Mouse (Mus musculus) megakaryocyte progenitor cell, adult 5-6 weeks (primary cell): ENCODE measurements around the gene Abca4. TPM values are rescaled to one million over a fixed set of nuclear protein-coding genes. Genes with fewer than 3 reads are reported as not detected.
"Not testable (repeated sequence)": the region's sequence is repeated elsewhere in the genome, so short reads cannot be mapped to it uniquely, and the experiment has no call there.

Source experiments
- ATAC-seq: replicated peaks from 2 replicates; pipeline ENCODE4 v1.8.0; 2016; ENCODE audit warnings: mild to moderate bottlenecking, moderate TSS enrichment, inconsistent platforms; ENCODE audit not compliant: poor library complexity
- total RNA-seq, 2 experiments: library from RNA; stranded (forward) in 1 of 2; stranded (reverse) in 1 of 2; fragments of 157-497, 149-512 nt in 1 of 2; fragments of 200-1000 nt in 1 of 2; gene quantifications; 2 replicates each; pipeline versions ENCODE4 v1.2.3 to v1.2.4; 2015 to 2017

Gene Abca4
- total RNA-seq, 2 experiments from 2014 or later, result 0.12 to 0.17 TPM

DNA sequence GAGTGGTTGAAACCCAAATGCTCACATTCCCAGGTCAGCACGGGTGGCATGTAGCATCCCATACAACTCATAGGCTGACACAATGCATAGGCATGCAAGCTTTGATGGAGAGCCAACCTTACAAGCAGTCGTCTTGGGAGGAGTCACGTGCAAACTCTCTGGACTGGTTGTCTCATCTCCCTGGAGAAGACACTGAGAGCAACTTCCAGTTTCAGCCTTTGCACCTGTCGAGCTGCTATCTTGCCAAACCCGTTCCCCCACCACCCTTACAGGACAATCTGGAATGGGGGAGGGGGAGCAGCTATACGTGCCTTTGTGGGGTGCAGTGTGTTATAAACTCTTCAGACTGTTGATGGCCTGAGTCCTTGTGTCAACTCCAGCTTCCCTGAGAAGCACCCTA lies 4.9 kb downstream of the Abca4 start:
- no peak for ATAC-seq

DNA sequence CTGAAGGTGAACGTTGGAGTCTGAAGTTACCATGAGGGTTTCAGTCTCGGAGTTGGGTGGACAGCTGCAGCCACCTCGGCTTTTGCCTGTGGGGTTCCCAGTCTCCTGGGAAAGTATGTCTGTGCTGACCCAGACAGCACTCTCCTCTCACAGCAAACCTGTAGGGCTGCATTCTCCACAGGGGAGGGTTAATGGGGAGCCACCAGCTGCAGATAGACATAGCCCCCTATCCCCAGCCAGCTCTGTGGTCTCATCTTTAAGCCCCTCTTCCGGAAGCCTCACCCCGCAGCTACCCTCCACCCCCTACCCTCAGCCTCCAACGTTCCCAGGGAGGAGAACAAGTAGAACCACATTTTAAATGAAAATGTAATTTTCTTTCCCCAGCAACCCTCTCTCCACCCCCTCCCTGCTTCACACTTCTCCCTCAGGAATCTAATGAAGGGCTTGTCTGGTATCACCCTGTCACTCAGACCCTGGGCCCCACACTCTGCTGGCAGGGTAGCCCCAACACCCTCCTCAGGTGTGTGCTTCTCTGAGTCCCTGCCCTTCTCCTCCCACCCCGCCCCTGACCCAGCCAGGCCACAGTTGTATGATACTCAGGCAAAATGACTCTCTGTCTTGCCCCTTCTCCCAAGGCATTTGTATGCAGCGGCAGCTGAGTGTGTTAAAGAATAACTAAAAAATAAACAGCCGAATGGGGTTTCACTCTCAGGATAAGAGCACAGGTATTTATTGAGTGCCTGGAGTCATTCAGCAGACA lies 14.4 kb downstream of the Abca4 start:
- no peak for ATAC-seq

- no peak for ATAC-seq
Observed at GRCm38 (mm10) chr3:122062586-122062985, 18.3 kb downstream of the Abca4 start.

- ATAC-seq, result no peak
Observed at GRCm38 (mm10) chr3:122064556-122065410, 20.5 kb downstream of the Abca4 start.

- no peak for ATAC-seq
Observed at GRCm38 (mm10) chr3:122071769-122072168, 27.5 kb downstream of the Abca4 start.

DNA sequence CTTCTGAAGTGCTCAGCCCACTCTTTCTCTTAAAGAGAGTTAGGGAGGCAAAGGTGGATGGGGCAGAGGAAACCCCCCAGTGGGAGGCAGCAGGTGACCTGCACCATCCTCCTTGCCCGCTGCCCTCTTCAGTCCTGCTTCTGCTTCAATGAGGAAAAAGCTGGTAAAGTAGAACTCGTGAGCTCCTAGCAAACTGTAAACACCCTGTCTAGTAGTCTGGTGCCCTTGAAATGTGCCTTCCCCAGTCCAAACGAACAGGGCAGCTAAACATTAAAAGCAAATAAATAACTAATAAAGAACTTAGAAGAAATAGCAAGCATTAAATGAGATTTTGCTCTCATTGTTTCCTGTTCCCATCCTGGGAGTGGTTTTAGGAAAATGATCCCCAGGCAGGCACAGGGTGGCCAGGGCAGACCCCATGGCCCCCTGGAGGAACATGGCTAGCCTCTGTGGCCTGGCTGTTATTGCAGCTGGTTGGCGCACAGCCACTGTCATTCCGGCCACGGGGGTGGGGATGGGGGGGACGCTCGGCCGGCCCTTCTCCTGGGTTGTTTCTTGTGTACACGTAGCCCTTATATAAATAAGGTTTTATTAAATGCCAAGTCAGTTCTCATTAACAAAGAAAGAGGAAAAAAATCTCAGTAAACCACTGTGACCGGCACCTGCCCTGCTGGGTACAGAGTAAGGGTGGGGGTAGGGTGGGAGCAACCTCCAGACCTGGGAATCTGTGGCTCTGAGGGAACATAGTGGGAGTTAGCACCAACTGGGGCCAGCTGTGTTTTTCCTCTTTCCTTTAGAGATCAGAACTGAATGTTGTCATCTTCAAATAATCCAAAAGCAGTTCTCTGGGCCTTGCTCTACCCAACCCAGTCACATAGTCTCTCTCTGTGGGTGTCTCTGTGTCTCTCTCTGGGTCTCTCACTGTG lies 28.7 kb downstream of the Abca4 start:
- ATAC-seq, result no peak

DNA sequence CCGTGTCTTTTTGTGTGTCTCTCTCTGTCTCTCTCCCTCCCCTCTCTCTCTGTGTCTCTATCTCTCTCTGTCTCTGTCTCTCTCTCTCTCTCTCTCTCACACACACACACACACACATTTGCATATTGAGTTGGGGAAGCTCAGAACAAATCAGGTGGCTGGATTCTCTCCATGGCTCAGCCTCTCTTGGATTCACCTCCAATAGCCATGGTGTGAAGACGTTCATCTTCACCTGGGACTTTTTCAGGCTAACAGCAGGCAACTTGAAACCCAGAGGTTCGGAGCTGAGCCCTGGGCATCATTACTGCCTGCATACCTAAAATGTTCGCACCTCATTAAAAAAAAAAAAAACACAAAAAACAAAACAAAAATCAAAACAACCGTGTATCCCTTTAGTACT lies 29.4 kb downstream of the Abca4 start:
- ATAC-seq, result no peak

- no peak for ATAC-seq
Observed at GRCm38 (mm10) chr3:122074334-122074733, 30.1 kb downstream of the Abca4 start.

GRCm38 (mm10) chr3:122078141-122078540 lies 33.9 kb downstream of the Abca4 start:
- ATAC-seq, result peak; percentile 55

GRCm38 (mm10) chr3:122079172-122079571 lies 34.9 kb downstream of the Abca4 start:
- no peak for ATAC-seq

DNA sequence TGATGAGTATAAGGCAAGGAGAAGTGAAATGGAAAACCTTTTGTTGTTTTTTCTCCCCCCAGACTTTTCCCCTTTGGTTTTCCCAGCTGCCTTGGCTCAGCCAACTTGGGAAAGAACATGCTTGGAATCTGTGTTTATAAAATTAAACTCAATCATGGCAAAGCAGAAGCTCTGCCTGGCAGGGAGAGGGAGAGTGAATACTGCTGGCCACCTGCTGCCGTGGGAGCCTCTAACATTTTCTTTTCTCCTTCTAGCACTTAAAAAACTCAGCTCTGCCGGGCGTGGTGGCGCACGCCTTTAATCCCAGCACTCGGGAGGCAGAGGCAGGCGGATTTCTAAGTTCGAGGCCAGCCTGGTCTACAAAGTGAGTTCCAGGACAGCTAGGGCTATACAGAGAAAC lies 37.4 kb downstream of the Abca4 start:
- ATAC-seq, result not testable (repeated sequence)

- no peak for ATAC-seq
Observed at GRCm38 (mm10) chr3:122082338-122082737, 38.1 kb downstream of the Abca4 start.

DNA sequence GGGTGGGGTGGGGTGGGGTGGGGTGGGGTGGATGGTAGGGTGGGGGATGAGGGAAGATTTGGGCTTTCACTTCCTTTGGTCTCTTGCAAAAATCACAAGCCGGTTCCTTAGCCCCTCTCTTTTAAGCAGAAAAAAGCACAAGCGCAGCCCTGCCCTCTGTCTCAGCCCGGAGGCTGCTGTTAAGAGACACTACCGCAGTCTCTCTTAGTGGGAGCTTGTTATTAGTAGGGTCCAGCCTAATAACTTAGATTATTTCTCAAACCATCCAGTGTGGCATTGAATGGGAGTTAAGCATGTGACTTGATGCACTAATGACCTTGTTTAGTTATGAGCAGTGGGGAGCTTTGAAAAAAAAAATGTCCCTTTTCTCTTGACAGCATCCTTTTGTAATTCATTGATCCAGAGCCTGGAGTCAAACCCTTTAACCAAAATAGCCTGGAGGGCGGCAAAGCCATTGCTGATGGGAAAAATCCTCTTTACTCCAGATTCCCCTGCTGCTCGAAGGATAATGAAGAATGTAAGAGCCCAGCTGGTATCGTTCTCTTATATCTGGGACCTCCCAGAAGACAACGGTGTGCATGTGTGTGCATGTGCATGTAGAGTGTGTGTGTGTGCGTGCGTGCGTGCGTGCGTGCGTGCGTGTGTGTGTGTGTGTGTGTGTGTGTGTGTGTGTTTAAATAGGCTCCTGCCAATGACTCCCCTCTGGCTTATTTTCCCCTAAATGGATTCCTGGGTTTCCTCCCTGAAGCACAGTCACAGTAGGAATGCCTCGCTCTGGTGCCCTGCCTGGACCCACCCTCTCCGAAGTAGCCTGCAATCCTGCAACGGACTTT lies 41.1 kb downstream of the Abca4 start:
- no peak for ATAC-seq

DNA sequence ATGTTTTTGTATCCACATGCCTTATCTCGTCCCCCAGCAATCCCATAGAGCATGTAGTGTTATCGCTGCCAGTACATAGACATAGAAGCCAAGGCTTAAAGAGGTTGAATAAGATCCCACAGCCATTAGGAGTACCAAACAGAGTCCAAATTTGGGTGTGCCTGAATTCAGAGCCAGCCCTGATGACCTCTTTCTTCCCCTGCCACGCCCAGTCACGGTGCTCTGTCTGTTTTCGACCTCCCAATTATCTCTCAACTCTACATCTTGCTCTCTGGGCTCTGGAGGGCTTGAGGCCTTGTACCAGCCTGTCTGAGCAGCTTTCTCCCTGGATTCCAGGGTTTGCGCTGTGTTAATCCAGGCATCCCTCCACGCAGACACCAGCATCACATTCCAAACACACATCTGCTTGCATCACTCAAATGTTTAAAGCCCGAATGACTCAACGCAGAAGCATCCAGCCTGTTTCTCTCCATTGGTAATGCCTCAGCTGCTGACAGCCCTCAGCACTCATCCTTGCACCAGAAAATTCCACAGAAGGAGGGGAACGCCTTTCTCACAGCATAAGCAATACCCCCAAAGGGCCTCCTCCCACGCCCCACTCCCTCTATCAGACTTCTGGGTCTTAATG lies 43.9 kb downstream of the Abca4 start:
- ATAC-seq, result peak; percentile 60

- ATAC-seq, result peak; percentile 32
Observed at GRCm38 (mm10) chr3:122090338-122090737, 46.1 kb downstream of the Abca4 start.

DNA sequence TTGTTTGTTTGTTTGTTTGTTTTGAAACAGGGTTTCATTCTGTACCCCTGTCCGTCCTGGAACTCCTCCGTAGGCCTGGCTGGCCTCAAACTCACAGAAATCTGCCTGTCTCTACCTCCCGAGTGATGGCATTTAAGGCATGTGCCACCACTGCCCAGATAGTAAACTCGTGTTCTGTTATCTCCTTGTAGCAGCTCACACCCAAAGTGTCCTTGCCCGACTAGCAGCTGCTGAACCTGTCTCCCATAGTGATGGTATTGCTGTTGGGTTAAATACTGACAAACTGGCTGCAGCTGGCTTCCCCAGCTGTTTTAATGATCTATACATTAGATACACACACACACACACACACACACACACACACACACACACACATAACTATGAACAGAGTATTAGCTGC lies 55.5 kb downstream of the Abca4 start:
- ATAC-seq, result peak; percentile 77

GRCm38 (mm10) chr3:122102091-122102490 lies 57.8 kb downstream of the Abca4 start:
- ATAC-seq, result no peak

GRCm38 (mm10) chr3:122103864-122104808 lies 59.9 kb downstream of the Abca4 start:
- peak; percentile 71 for ATAC-seq
